Mouse (Mus musculus) testis, postnatal 14 days (tissue): Measurements from ENCODE around the gene Strbp.

Source experiments
- DNase-seq: peaks from one replicate; pipeline ENCODE4 v3.0.0; 2021; ENCODE audit warnings: low spot score

The Strbp gene

GRCm38 (mm10) chr2:37702301-37703172 is 1.1 kb downstream of the Strbp start:
- DNase-seq: peak; percentile 81

GRCm38 (mm10) chr2:37689064-37689615 is 14.5 kb downstream of the Strbp start:
- no peak for DNase-seq

GRCm38 (mm10) chr2:37687031-37687430 is 16.6 kb downstream of the Strbp start:
- DNase-seq: no peak

GRCm38 (mm10) chr2:37684864-37685263 is 18.8 kb downstream of the Strbp start:
- DNase-seq: no peak

GRCm38 (mm10) chr2:37682197-37682811 is 21.4 kb downstream of the Strbp start:
- DNase-seq: no peak

GRCm38 (mm10) chr2:37651086-37651485 is 52.6 kb downstream of the Strbp start:
- no peak for DNase-seq

GRCm38 (mm10) chr2:37649590-37649989 is 54.1 kb downstream of the Strbp start:
- DNase-seq: no peak

- no peak for DNase-seq
These were observed 54.7 kb downstream of the Strbp start for GRCm38 (mm10) chr2:37648966-37649365.

- DNase-seq: no peak
These were observed 80.3 kb downstream of the Strbp start for GRCm38 (mm10) chr2:37623343-37623742.

GRCm38 (mm10) chr2:37587919-37588318 is 115.7 kb downstream of the Strbp start:
- no peak for DNase-seq

GRCm38 (mm10) chr2:37578185-37578584 is 125.5 kb downstream of the Strbp start:
- DNase-seq: no peak

GRCm38 (mm10) chr2:37576661-37577060 is 127.0 kb downstream of the Strbp start:
- no peak for DNase-seq

GRCm38 (mm10) chr2:37572141-37572540 is 131.5 kb downstream of the Strbp start:
- no peak for DNase-seq

- DNase-seq: no peak
These were observed 133.0 kb downstream of the Strbp start for GRCm38 (mm10) chr2:37570703-37571102.

GRCm38 (mm10) chr2:37569888-37570287 is 133.8 kb downstream of the Strbp start:
- no peak for DNase-seq

- no peak for DNase-seq
These were observed 137.6 kb downstream of the Strbp start for GRCm38 (mm10) chr2:37566035-37566434.

- DNase-seq: no peak
These were observed 138.1 kb downstream of the Strbp start for GRCm38 (mm10) chr2:37565579-37565978.

GRCm38 (mm10) chr2:37556366-37556765 is 147.3 kb downstream of the Strbp start:
- DNase-seq: no peak

GRCm38 (mm10) chr2:37549346-37550012 is 154.2 kb downstream of the Strbp start:
- DNase-seq: no peak

GRCm38 (mm10) chr2:37531639-37532038 is 172.0 kb downstream of the Strbp start:
- no peak for DNase-seq

GRCm38 (mm10) chr2:37530766-37531165 is 172.9 kb downstream of the Strbp start:
- DNase-seq: no peak

GRCm38 (mm10) chr2:37529397-37529796 is 174.3 kb downstream of the Strbp start:
- no peak for DNase-seq

- DNase-seq: no peak
These were observed 176.1 kb downstream of the Strbp start for GRCm38 (mm10) chr2:37527587-37527986.
